Mouse (Mus musculus): ENCODE results near the gene Skida1.

Gene Skida1

DNA sequence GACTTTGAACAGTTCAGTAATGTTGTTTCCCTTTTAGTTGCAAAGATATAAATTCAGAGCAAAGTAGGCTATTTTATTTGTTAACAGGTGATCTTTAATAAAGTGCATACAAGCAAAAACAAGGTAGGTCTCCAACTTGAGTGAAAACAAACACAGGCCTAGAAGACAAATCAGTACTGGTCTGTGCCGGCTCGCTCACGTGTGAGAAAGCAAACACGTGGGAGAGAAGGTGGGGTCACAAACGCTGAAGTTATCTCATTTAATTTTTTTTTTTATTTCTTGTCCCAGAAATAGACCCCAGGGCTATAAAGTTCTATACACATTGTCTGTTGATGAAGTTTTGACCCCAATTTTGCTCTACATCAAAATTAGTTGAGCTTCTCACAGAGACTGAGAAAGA, 23.7 kb downstream of the Skida1 start:
- DNase-seq (ENCODE audit: extremely low spot score, low read depth, low spot score) = no peak

DNA sequence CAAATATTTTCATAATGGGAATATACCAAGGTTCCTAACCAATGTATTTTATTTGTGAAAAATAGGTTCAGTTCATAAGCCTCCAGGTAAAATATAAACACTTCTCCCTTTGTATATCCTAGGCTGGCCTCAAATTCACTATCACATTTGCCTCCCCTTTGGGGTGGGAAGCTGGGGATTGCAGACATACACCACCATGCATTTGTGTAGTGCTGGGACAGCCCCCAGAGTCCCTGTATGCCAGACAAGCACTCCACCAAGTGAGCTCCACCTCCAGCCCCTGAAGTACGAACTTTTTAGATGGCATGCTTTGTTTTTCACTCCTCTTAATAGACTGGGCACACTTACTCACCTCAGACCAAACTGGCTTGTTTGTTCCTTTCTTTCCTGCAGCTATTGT, 26.0 kb downstream of the Skida1 start:
- DNase-seq (ENCODE audit: extremely low spot score, low read depth, low spot score) = no peak

DNA sequence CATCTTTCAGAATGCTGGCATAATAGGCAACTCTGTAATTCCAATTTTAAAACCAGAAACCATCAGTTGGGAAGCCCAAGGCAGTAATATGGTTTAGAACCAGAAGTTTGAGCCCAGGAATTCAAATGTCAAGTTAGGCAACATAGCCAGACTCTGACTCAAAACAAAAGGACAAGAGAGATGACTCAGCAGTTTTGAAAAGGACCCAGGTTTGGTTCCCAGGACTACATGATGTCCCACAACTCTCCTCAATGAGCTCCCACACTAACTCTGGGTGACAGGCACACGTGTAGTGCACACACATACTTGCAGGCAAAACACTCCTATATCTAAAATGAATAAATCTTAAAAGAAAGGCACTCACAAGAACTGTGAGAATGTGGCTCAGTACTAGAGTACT, 29.7 kb downstream of the Skida1 start:
- no peak for DNase-seq (ENCODE audit: extremely low spot score, low read depth, low spot score)

DNA sequence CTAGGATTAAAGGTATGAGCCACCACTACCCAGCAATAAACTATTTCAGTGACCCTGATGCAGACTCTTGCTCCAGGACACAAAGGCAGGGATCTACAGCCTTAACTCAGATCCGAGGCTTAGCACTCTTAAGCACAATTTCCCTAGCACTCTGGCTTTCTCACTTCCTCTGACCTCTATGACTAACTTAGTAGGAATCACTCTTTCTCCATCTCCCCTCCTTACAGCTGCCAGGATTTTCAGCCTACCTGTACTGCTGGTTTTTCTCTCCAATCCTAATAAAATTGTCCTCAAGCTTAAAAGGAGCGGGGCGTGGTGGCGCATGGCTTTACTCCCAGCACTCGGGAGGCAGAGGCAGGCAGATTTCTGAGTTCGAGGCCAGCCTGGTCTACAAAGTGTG, 31.5 kb downstream of the Skida1 start:
- no peak for DNase-seq (ENCODE audit: extremely low spot score, low read depth, low spot score)

DNA sequence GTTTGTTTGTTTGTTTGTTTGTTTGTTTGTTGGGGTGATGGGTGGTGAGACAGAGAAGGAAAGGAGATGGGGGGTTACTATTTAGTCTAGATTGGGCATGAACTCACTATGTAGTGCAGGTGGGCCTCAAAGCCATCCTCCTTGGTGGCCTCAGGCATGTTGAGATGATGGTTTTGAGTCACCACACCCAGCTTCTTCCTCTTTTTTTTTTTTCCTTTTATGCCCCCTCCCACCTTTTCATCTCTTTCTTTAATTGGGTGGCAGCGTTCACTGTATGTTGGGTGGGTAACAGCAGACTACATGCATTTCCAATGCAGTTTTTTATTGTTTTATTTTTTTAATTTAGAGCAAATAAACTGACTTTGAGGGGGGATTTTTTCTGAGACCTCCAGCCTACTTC, 32.2 kb downstream of the Skida1 start:
- DNase-seq (ENCODE audit: extremely low spot score, low read depth, low spot score) = no peak

DNA sequence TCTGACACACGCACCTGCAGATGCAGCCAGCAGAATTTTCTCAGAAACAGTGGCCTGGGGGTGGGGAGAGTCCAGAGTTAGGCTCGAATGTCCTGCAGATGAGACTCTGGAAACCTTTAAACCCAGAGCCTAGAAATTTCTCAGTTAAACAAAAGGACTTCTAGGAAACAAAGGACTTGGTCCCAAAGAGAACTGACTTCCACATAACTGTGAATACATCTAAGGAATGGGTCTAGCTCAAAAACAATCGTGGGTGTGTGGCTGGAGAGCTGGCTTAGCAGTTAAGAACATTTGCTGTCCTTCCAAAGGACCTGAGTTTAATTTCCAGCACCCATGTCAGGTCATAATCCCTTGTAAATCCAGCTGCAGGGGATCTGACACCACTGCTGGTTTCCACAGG, 33.3 kb downstream of the Skida1 start:
- DNase-seq (ENCODE audit: extremely low spot score, low read depth, low spot score) = no peak

DNA sequence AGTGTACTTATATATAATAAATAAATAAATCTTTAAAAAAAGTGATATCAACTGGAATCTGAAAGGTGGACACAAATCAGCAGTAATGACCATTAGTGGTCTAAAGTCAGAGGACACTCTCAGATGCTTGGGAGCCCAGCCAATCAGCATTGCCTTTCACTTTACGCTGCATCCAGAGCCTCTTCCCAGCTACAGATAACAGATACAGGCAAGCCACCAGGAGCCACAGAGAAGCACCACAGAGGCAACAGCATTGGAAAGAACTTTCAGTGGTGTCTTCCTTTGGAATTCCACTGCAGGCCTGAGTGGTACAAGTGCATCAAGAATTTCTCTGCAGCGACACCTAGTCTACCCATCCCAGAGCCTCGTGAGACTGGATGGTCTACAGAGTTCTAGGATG, 36.0 kb downstream of the Skida1 start:
- no peak for DNase-seq (ENCODE audit: extremely low spot score, low read depth, low spot score)

DNA sequence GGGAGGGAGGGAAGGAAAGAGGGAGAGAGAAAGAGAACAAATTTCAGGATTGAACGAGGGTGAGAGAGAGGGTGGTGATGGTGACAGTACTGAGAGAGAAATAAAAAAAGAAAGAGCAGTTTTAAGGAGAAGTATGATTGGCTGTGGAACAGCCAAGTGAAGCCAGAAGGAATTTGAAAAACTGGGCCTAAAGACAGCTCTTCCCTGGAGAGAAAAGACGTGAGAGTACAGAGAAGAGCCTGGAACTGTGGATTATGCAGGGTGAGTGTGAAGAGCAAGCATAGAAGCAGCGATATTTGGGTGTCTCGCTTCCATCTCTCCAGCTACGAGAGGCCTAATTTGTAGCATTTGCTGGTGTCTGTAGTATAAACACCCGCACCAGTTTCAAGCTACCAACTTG, 37.6 kb downstream of the Skida1 start:
- DNase-seq (ENCODE audit: extremely low spot score, low read depth, low spot score) = no peak

DNA sequence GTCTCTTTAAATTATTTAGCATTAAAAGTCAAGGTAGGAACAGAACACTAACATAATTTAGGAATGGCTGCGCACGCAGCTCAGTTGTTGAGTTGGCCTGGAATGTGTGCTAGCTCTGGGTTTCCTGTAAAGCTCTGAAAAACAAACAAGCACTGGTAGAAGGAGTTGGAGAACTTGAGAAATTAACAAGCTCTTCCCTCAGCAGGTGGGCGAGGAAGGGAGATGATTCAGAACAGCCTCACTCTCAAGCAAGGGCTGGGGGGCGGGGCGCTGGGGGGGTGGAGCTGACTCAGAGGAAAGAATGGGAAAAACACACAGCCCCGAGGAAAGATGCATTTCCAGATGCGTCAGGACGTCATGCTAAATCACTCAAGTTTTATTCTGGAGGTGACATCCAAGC, 43.7 kb downstream of the Skida1 start:
- DNase-seq (ENCODE audit: extremely low spot score, low read depth, low spot score) = no peak

DNA sequence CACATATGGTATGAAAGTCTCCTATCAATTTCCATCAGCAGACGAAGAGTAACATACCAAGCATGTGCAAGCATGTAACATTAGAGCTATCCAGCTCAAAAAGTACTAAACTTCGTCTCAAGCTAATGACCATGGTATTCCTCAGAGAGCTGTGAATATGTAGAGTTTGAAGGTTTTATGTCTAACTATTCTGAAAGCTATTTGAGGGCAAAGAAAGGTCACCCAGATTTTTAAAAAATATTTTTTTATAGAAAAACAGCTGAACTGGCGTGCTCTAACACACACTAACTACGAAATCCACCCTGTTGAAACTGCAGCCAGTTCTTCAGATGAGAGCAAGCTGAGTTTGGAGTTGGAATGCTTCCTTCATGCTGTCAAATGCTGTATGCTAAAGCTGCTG, 44.6 kb downstream of the Skida1 start:
- no peak for DNase-seq (ENCODE audit: extremely low spot score, low read depth, low spot score)

DNA sequence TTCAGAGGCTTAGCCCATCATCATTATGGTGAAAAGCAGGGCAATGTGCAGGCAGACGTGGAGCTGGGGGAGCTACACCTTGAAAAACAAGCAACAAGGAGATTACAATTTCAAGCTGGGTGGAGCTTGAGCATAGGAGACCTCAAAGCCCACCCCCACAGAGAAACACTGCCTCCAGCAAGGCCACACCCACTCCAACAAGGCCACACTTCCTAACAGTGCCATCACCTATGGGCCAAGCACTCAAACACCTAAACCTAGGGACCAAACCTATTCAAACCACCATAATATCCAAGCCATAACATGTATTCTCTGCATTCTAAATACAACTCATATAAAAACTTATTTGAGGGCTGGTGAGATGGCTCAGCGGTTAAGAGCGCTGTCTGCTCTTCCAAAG, 46.5 kb downstream of the Skida1 start:
- no peak for DNase-seq (ENCODE audit: extremely low spot score, low read depth, low spot score)

DNA sequence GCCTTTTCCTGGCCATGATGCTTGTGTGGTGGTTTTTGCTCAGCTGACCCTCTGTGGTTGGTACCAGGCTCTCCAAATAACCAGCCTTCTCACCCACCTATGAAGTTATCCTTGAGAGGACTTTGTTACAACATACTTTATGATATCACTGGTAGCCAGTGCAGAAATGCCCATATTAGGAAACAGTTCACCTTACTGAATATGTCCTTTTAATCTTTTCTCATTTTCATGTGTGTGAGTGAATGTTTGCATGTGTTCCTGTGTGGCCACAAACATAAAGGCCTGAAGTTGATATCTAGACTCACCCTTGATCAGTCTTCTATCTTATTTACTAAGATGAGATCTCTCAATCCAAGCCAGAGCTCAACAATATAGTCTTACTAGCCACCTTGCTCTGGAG, 52.0 kb downstream of the Skida1 start, which contains the start of gene H2al2a:
Gene H2al2a, minus strand, starts transcription at position 101 of the 400 bp plus-strand sequence.
- no peak for DNase-seq (ENCODE audit: extremely low spot score, low read depth, low spot score)

Data from hindlimb bud, embryonic 11.5 days (tissue).